Mouse (Mus musculus) layer of hippocampus, adult 8-10 months (tissue): Measurements from ENCODE around the gene Hsd17b3. TPM values are rescaled to one million over a fixed set of nuclear protein-coding genes. Genes with fewer than 3 reads are reported as not detected.

Experiments
- DNase-seq, 2 experiments: peaks; one replicate each; pipeline ENCODE4 v3.0.0; 2022; ENCODE audit warnings: low spot score in 2 of 2
- total RNA-seq, 4 experiments: library from RNA; stranded (reverse); gene quantifications; 2 replicates each; pipeline ENCODE4 v1.2.4; 2022

The Hsd17b3 gene
- total RNA-seq, 4 experiments from 2014 or later: not detected

GRCm38 (mm10) chr13:64022786-64023468 is 66.1 kb downstream of the Hsd17b3 start:
- DNase-seq: no peak

DNA sequence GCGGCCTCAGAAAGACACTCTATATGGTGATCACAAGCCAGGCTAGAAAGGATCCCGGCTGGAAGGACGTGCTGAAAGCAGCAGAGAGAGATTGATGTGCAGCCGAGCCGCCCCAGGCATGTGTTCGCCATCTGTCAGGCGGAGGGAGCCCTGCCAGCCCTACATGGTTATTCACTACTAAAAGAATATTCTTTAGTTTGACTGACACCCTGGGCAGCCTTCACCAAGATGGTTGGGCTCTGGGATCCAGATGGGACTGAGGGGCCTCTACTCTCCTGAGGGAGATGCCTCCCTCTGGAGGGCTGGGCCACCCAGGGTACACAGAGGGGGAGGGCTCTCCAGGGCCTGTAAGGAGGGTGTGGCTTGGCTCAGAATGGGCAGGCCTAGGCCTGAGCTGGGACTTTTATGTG is 68.1 kb downstream of the Hsd17b3 start:
- peak; percentile 81 to 87 for DNase-seq

DNA sequence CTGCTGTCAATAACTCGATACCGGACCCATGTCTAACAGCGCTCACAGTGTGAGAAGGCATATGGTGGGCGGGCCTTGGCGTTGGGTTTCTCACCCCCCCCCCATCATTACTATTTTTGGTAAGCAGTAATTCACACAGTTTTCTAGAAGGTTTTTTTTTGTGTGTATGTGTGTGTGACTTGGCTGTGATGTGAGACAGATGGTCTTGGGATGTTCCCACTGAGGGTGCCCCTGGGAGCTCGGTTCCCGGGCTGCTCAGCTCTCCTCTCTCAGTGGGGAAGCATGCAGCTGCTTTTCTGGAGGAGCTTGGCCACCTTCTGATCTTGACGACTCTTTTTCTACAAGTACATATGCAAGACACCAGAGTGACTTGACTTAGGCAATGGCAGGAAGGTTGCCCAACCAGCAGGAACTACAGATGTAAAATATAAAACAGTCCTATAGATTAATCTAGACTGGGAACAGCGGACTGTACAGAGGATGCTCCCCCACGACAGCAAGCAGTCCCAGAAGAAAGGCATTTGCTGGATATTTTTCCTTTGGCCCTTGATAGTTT is 70.4 kb downstream of the Hsd17b3 start:
- peak in 1 of 2 experiments; percentile 15 for DNase-seq

DNA sequence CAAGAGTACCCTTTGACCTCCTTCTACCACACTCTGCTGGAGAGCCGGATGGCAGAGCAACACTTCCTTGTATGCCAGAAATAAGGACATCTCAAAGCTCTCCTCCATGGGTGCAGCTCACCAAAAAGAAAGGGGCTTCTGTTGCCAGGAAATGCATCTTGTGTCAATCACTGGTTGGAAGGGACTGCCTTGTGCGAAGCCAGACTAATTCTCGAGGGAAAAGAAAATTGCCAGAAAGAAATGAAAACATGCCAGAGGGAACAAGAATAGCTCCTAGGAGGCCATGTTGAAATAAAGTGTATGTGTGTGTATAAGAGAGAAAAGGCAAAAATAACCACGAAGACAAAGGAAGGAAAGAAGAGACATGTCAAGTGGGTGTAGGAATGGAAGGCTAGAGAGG is 73.0 kb downstream of the Hsd17b3 start:
- DNase-seq: no peak

- DNase-seq: no peak
Measured at GRCm38 (mm10) chr13:64011157-64011556, 77.9 kb downstream of the Hsd17b3 start.

Other genes with a start within 250 kb of the Hsd17b3 start
- gene Slc35d2, start 40.1 kb upstream of the Hsd17b3 start, total RNA-seq: 1 to 10 TPM in 3 of 4 experiments, under 1 TPM in 1; 0.52 to 2.0 (median 1.2) TPM
- gene Zfp367, start 64.0 kb upstream of the Hsd17b3 start, total RNA-seq: 10 to 100 TPM; 13.6 to 22.2 (median 15.2) TPM
- gene Habp4, start 72.6 kb upstream of the Hsd17b3 start, total RNA-seq: 100 to 1,000 TPM; 139 to 153 (median 147) TPM
- 10 to 100 TPM; 10.9 to 15.5 (median 13.2) TPM for gene Cdc14b, start 186.1 kb upstream of the Hsd17b3 start, total RNA-seq
- gene Aaed1, start 223.5 kb upstream of the Hsd17b3 start, total RNA-seq: 10 to 100 TPM; 17.0 to 25.9 (median 18.8) TPM